Mouse (Mus musculus): Measurements from ENCODE around the gene Ppm1f. TPM values are rescaled to one million over a fixed set of nuclear protein-coding genes. Genes with fewer than 3 reads are reported as not detected.

Ppm1f gene
- polyA plus RNA-seq, 1 experiment from 2014 or later = 26.5 TPM

GRCm38 (mm10) chr16:16959907-16960306 lies 63.6 kb downstream of the Ppm1f start:
- Histone ChIP-seq H3K9ac (ENCODE audit: low read length) (no peak overlapping the region), H3K36me3 (ENCODE audit: control insufficient read depth, insufficient read depth, low read length) (no peaks in the 10 kb centered on the region), H3K9me3 (ENCODE audit: control insufficient read depth, low read length) (no peaks in the 10 kb centered on the region), H3K27ac (replicated peaks; ENCODE audit: low read depth, low read length) (no peak overlapping the region), H3K27me3 (ENCODE audit: control insufficient read depth, insufficient read depth, low read length) (no peaks in the 10 kb centered on the region), H3K4me3 (ENCODE audit: low read depth, low read length) (no peak overlapping the region), H3K4me2 (ENCODE audit: low read depth, severe bottlenecking) (no peak overlapping the region), H3K4me1 (ENCODE audit: control insufficient read depth, insufficient read depth, low read length) (no peaks in the 10 kb centered on the region)
- 90% methylated on average over 6 of the region's 6 CpGs for WGBS
- DNase-seq (ENCODE audit: low spot score) (no peak), ATAC-seq (ENCODE audit: insufficient number of reproducible peaks, low FRiP score, low TSS enrichment, low read depth) (no peak)

GRCm38 (mm10) chr16:16965149-16965548 lies 68.9 kb downstream of the Ppm1f start:
- Histone ChIP-seq H3K4me1 (ENCODE audit: control insufficient read depth, insufficient read depth, low read length) (no peaks in the 10 kb centered on the region), H3K4me3 (ENCODE audit: low read depth, low read length) (no peak overlapping the region), H3K4me2 (ENCODE audit: low read depth, severe bottlenecking) (no peak overlapping the region), H3K27ac (replicated peaks; ENCODE audit: low read depth, low read length) (no peak overlapping the region), H3K27me3 (ENCODE audit: control insufficient read depth, insufficient read depth, low read length) (no peaks in the 10 kb centered on the region), H3K9me3 (ENCODE audit: control insufficient read depth, low read length) (no peaks in the 10 kb centered on the region), H3K9ac (ENCODE audit: low read length) (no peak overlapping the region), H3K36me3 (ENCODE audit: control insufficient read depth, insufficient read depth, low read length) (no peaks in the 10 kb centered on the region)
- DNase-seq (ENCODE audit: low spot score) (no peak), ATAC-seq (ENCODE audit: insufficient number of reproducible peaks, low FRiP score, low TSS enrichment, low read depth) (no peak)
- 67% methylated on average over 1 of the region's 1 CpGs for WGBS

GRCm38 (mm10) chr16:16966290-16966689 lies 70.0 kb downstream of the Ppm1f start:
- no peak overlapping the region for H3K9ac ChIP-seq (ENCODE audit: low read length)
- no peaks in the 10 kb centered on the region for H3K4me1 ChIP-seq (ENCODE audit: control insufficient read depth, insufficient read depth, low read length)
- H3K36me3 ChIP-seq (ENCODE audit: control insufficient read depth, insufficient read depth, low read length) = no peaks in the 10 kb centered on the region
- no peaks in the 10 kb centered on the region for H3K9me3 ChIP-seq (ENCODE audit: control insufficient read depth, low read length)
- H3K4me3 ChIP-seq (ENCODE audit: low read depth, low read length) = no peak overlapping the region
- H3K27ac ChIP-seq (replicated peaks; ENCODE audit: low read depth, low read length) = no peak overlapping the region
- ATAC-seq (ENCODE audit: insufficient number of reproducible peaks, low FRiP score, low TSS enrichment, low read depth) (no peak), DNase-seq (ENCODE audit: low spot score) (no peak)
- H3K27me3 ChIP-seq (ENCODE audit: control insufficient read depth, insufficient read depth, low read length) = no peaks in the 10 kb centered on the region
- no peak overlapping the region for H3K4me2 ChIP-seq (ENCODE audit: low read depth, severe bottlenecking)

Other genes starting within 250 kb of the Ppm1f start
- not detected in 2 replicates for gene Olfr19, start 220.1 kb upstream of the Ppm1f start, polyA plus RNA-seq (2014; fragmentation: Nextera tagmentation; extraction: Ambion mirVana)
- gene Spag6l, start 67.0 kb upstream of the Ppm1f start, polyA plus RNA-seq (2014; fragmentation: Nextera tagmentation; extraction: Ambion mirVana) = 0.20 TPM in 1 of 2 replicates, not detected in the other
- gene Igll1, start 32.5 kb upstream of the Ppm1f start, polyA plus RNA-seq (2014; fragmentation: Nextera tagmentation; extraction: Ambion mirVana) = not detected in 2 replicates
- gene Top3b, start 25.7 kb upstream of the Ppm1f start, polyA plus RNA-seq (2014; fragmentation: Nextera tagmentation; extraction: Ambion mirVana) = 72.3 and 77.3 TPM in 2 replicates
- 3.8 TPM in 2 replicates for gene Vpreb1, start 25.6 kb upstream of the Ppm1f start, polyA plus RNA-seq (2014; fragmentation: Nextera tagmentation; extraction: Ambion mirVana)
- gene Mapk1, start 86.9 kb downstream of the Ppm1f start, polyA plus RNA-seq (2014; fragmentation: Nextera tagmentation; extraction: Ambion mirVana) = 171 and 172 TPM in 2 replicates
- gene Ypel1, start 173.2 kb downstream of the Ppm1f start, polyA plus RNA-seq (2014; fragmentation: Nextera tagmentation; extraction: Ambion mirVana) = 99.5 and 109 TPM in 2 replicates
- gene Ppil2, start 214.8 kb downstream of the Ppm1f start, polyA plus RNA-seq (2014; fragmentation: Nextera tagmentation; extraction: Ambion mirVana) = 146 and 150 TPM in 2 replicates
- 154 and 174 TPM in 2 replicates for gene 2610318N02Rik, start 228.7 kb downstream of the Ppm1f start, polyA plus RNA-seq (2014; fragmentation: Nextera tagmentation; extraction: Ambion mirVana)
- 62.6 and 65.8 TPM in 2 replicates for gene Sdf2l1, start 235.9 kb downstream of the Ppm1f start, polyA plus RNA-seq (2014; fragmentation: Nextera tagmentation; extraction: Ambion mirVana)
- 3.6 and 4.8 TPM in 2 replicates for gene Ydjc, start 248.2 kb downstream of the Ppm1f start, polyA plus RNA-seq (2014; fragmentation: Nextera tagmentation; extraction: Ambion mirVana)